Mouse (Mus musculus) duodenum, adult 2 months (tissue): ENCODE measurements around the gene Slc25a28. TPM values are rescaled to one million over a fixed set of nuclear protein-coding genes. Genes with fewer than 3 reads are reported as not detected.

ENCODE experiments used
- polyA plus RNA-seq: library from polyadenylated mRNA; depleted of rRNA; stranded (reverse); fragments of >200 nt; gene quantifications from 2 replicates; pipeline ENCODE4 v1.2.3, GENCODE M21; 2012; ENCODE audit warnings: low replicate concordance; rRNA removed

The Slc25a28 gene
- 73.7 and 74.1 TPM in 2 replicates for polyA plus RNA-seq

GRCm38 (mm10) chr19:43674730-43675524, at the start of gene Slc25a28:
Slc25a28 (minus strand) TSS chr19:43674881.

GRCm38 (mm10) chr19:43689419-43690246, 15.0 kb upstream of the Slc25a28 start, which contains the start of gene Entpd7:
Entpd7 (plus strand) TSS chr19:43689672.

Other genes starting within 250 kb of the Slc25a28 start
- gene Cnnm1, start 234.4 kb downstream of the Slc25a28 start, polyA plus RNA-seq: 1.9 and 2.7 TPM in 2 replicates
- 43.9 and 53.4 TPM in 2 replicates for gene Got1, start 150.3 kb downstream of the Slc25a28 start, polyA plus RNA-seq
- gene Nkx2-3, start 62.6 kb downstream of the Slc25a28 start, polyA plus RNA-seq: 9.1 and 30.1 TPM in 2 replicates
- gene Entpd7, start 14.8 kb upstream of the Slc25a28 start, polyA plus RNA-seq: 16.7 and 23.5 TPM in 2 replicates
- gene Cutc, start 78.1 kb upstream of the Slc25a28 start, polyA plus RNA-seq: 2.8 and 3.0 TPM in 2 replicates
- gene Cox15, start 78.1 kb upstream of the Slc25a28 start, polyA plus RNA-seq: 7.4 and 9.5 TPM in 2 replicates
- 37.5 and 40.8 TPM in 2 replicates for gene Abcc2, start 107.3 kb upstream of the Slc25a28 start, polyA plus RNA-seq